8 mouse cellular contexts compared by ENCODE assay signal in the genomic region with DNA sequence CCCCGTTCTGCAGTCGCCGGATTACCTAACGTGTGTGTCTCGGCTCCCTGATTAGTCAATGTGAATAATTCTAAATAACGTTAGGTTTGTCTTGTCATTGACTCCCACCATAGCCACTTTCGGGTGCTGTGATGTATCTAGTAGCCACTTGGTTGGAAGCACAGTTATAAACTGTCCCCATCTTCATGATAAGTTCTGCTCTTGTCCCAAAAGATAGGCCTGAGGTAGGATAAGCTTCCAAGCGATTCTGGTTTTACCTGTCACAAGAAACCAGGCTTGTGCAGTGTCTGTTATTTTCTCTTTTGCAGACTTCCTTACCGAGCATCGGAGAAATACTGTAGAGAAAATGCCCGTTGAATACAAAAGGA. TPM values are rescaled to one million over a fixed set of nuclear protein-coding genes. Genes with fewer than 3 reads are reported as not detected.
DNase-seq lines count a peak whose midpoint lies in the region; ATAC-seq and TF ChIP-seq lines count a peak whose summit lies in the region.

No protein-coding gene starts in this region.

- H3K27me3 ChIP-seq in cerebellum, adult 2 months (ENCODE audit: control insufficient read depth, insufficient read depth, low read length), result no peaks in the 10 kb centered on the region
- no peaks in the 10 kb centered on the region for H3K27me3 ChIP-seq in forebrain, embryonic 12.5 days
- H3K27me3 ChIP-seq in liver, embryonic 15.5 days, result no peaks in the 10 kb centered on the region

- ATAC-seq in forebrain, embryonic 12.5 days (ENCODE audit: low FRiP score), result no peak
- peak; percentile 72 for ATAC-seq in liver, embryonic 15.5 days (ENCODE audit: insufficient read depth)

- TF ChIP-seq CTCF in cerebellum, adult 2 months (IDR thresholded peaks at IDR 0.05; ENCODE audit: borderline replicate concordance, insufficient read depth, low read depth, low read length), result no peak

- H3K4me1 ChIP-seq in cerebellum, adult 2 months (ENCODE audit: control insufficient read depth, insufficient read depth, low read length), result no peaks in the 10 kb centered on the region
- H3K4me1 ChIP-seq in forebrain, embryonic 12.5 days, result peaks cover 15% of the 10 kb centered on the region
- H3K4me1 ChIP-seq in liver, embryonic 15.5 days (replicated peaks), result peaks cover 24% of the 10 kb centered on the region

- H3K9me3 ChIP-seq in forebrain, embryonic 12.5 days, result no peaks in the 10 kb centered on the region
- no peaks in the 10 kb centered on the region for H3K9me3 ChIP-seq in liver, embryonic 15.5 days (replicated peaks)

- peak overlapping the region; percentile 66 for H3K4me2 ChIP-seq in forebrain, embryonic 12.5 days
- H3K4me2 ChIP-seq in liver, embryonic 15.5 days, result peak overlapping the region; percentile 74

- no peaks in the 10 kb centered on the region; the same call in 1 of the 2 replicates for H3K36me3 ChIP-seq in forebrain, embryonic 12.5 days (replicated peaks)
- peaks cover 13% of the 10 kb centered on the region for H3K36me3 ChIP-seq in liver, embryonic 15.5 days (replicated peaks)

- WGBS in cerebellum, adult 2 months, result 5% methylated on average over 11 of the region's 11 CpGs
- 12% methylated on average over 11 of the region's 11 CpGs for WGBS in forebrain, embryonic 12.5 days
- 4% methylated on average over 11 of the region's 11 CpGs for WGBS in liver, embryonic 15.5 days (ENCODE audit: insufficient replicate concordance)

- H3K27ac ChIP-seq in cerebellum, adult 2 months (ENCODE audit: insufficient read depth, low read length), result no peak overlapping the region
- H3K27ac ChIP-seq in forebrain, embryonic 12.5 days, result peak overlapping the region; percentile 71
- peak overlapping the region; percentile 88 for H3K27ac ChIP-seq in liver, embryonic 15.5 days (replicated peaks)

- H3K9ac ChIP-seq in forebrain, embryonic 12.5 days, result peak overlapping the region; percentile 84
- peak overlapping the region; percentile 90 for H3K9ac ChIP-seq in liver, embryonic 15.5 days

- DNase-seq in cerebellum, adult 2 months, result no peak
- DNase-seq in cerebellum, adult 11-12 months, result no peak
- peak; percentile 47 for DNase-seq in 3T3-L1 (ENCODE audit: low read depth, low spot score)
- DNase-seq in yolk sac, embryonic 10.5 days (ENCODE audit: low spot score), result no peak
- DNase-seq in adrenal gland, postnatal 25 days, result no peak
- DNase-seq in thymus, postnatal 0 days (ENCODE audit: low spot score), result no peak

- peak overlapping the region; percentile 55 for H3K4me3 ChIP-seq in cerebellum, adult 2 months (replicated peaks; ENCODE audit: insufficient read depth, low read depth, low read length)
- peak overlapping the region; percentile 81 for H3K4me3 ChIP-seq in forebrain, embryonic 12.5 days (replicated peaks)
- peak overlapping the region; percentile 87 for H3K4me3 ChIP-seq in liver, embryonic 15.5 days (replicated peaks)

- TF ChIP-seq POLR2A in cerebellum, adult 2 months (IDR thresholded peaks at IDR 0.05; ENCODE audit: borderline replicate concordance, insufficient read depth, low read length), result no peak

RNA-seq across cellular contexts. Expression of a gene that starts 0.4 kb away (rescaled TPM):
- 5.4 and 7.1 TPM in 2 replicates for polyA plus RNA-seq in cerebellum, adult 2 months (2012; rRNA removed)
- 27.2 and 27.5 TPM in 2 replicates for polyA plus RNA-seq in forebrain, embryonic 12.5 days (2016; fragmentation: Nextera tagmentation; extraction: Ambion mirVana)
- polyA plus RNA-seq in liver, embryonic 15.5 days (2015; fragmentation: Nextera tagmentation; extraction: Ambion mirVana), result 18.9 and 20.3 TPM in 2 replicates
- total RNA-seq in adrenal gland, postnatal 25 days (2021), result 9.5 and 14.4 TPM in 2 replicates
- polyA plus RNA-seq in thymus, postnatal 0 days (2015; fragmentation: Nextera tagmentation; extraction: Ambion mirVana), result 16.5 and 23.0 TPM in 2 replicates

RNA-seq across cellular contexts. Expression of a gene that starts 4.9 kb away (rescaled TPM):
- polyA plus RNA-seq in cerebellum, adult 2 months (2012; rRNA removed), result not detected in 2 replicates
- not detected in 2 replicates for polyA plus RNA-seq in forebrain, embryonic 12.5 days (2016; fragmentation: Nextera tagmentation; extraction: Ambion mirVana)
- not detected in 2 replicates for polyA plus RNA-seq in liver, embryonic 15.5 days (2015; fragmentation: Nextera tagmentation; extraction: Ambion mirVana)
- total RNA-seq in adrenal gland, postnatal 25 days (2021), result not detected in 2 replicates
- not detected in 2 replicates for polyA plus RNA-seq in thymus, postnatal 0 days (2015; fragmentation: Nextera tagmentation; extraction: Ambion mirVana)
